Mouse (Mus musculus): Measurements from ENCODE around the gene Carmil1. TPM values are rescaled to one million over a fixed set of nuclear protein-coding genes. Genes with fewer than 3 reads are reported as not detected.

Carmil1 gene
- total RNA-seq, 4 experiments from 2014 or later = 0.51 to 5.9 (median 0.98) TPM

- no peak for DNase-seq (ENCODE audit: low spot score in 2 of 2)
Measured at GRCm38 (mm10) chr13:24050330-24050729, 230.3 kb downstream of the Carmil1 start.

GRCm38 (mm10) chr13:24049267-24050034, 231.1 kb downstream of the Carmil1 start:
- no peak for DNase-seq (ENCODE audit: low spot score in 2 of 2)

GRCm38 (mm10) chr13:24048611-24049010, 232.0 kb downstream of the Carmil1 start:
- DNase-seq (ENCODE audit: low spot score in 2 of 2) = no peak

GRCm38 (mm10) chr13:24045271-24045670, 235.3 kb downstream of the Carmil1 start:
- DNase-seq (ENCODE audit: low spot score in 2 of 2) = no peak

- no peak for DNase-seq (ENCODE audit: low spot score in 2 of 2)
Measured at GRCm38 (mm10) chr13:24040221-24040620, 240.4 kb downstream of the Carmil1 start.

GRCm38 (mm10) chr13:24037502-24037901, 243.1 kb downstream of the Carmil1 start:
- no peak for DNase-seq (ENCODE audit: low spot score in 2 of 2)

- DNase-seq (ENCODE audit: low spot score in 2 of 2) = no peak
Measured at GRCm38 (mm10) chr13:24036150-24036549, 244.4 kb downstream of the Carmil1 start.

GRCm38 (mm10) chr13:24027191-24028170, 253.1 kb downstream of the Carmil1 start:
- no peak for DNase-seq (ENCODE audit: low spot score in 2 of 2)

GRCm38 (mm10) chr13:24018515-24018914, 262.1 kb downstream of the Carmil1 start:
- no peak for DNase-seq (ENCODE audit: low spot score in 2 of 2)

- DNase-seq (ENCODE audit: low spot score in 2 of 2) = no peak
Measured at GRCm38 (mm10) chr13:24005528-24005927, 275.1 kb downstream of the Carmil1 start.

- DNase-seq (ENCODE audit: low spot score in 2 of 2) = no peak
Measured at GRCm38 (mm10) chr13:24001797-24002196, 278.8 kb downstream of the Carmil1 start.

- DNase-seq (ENCODE audit: low spot score in 2 of 2) = no peak
Measured at GRCm38 (mm10) chr13:24001081-24001480, 279.5 kb downstream of the Carmil1 start.

GRCm38 (mm10) chr13:23998826-23999225, 281.8 kb downstream of the Carmil1 start:
- no peak for DNase-seq (ENCODE audit: low spot score in 2 of 2)

- no peak for DNase-seq (ENCODE audit: low spot score in 2 of 2)
Measured at GRCm38 (mm10) chr13:23994756-23995155, 285.8 kb downstream of the Carmil1 start.

- no peak for DNase-seq (ENCODE audit: low spot score in 2 of 2)
Measured at GRCm38 (mm10) chr13:23994024-23994423, 286.6 kb downstream of the Carmil1 start.

GRCm38 (mm10) chr13:23990928-23991327, 289.7 kb downstream of the Carmil1 start, which contains the start of gene Scgn:
Gene Scgn (minus strand): TSS chr13:23991214.
- DNase-seq (ENCODE audit: low spot score in 2 of 2) = no peak

- no peak for DNase-seq (ENCODE audit: low spot score in 2 of 2)
Measured at GRCm38 (mm10) chr13:23990451-23990850, 290.1 kb downstream of the Carmil1 start.

GRCm38 (mm10) chr13:23985130-23985529, 295.5 kb downstream of the Carmil1 start:
- no peak for DNase-seq (ENCODE audit: low spot score in 2 of 2)

- DNase-seq (ENCODE audit: low spot score in 2 of 2) = no peak
Measured at GRCm38 (mm10) chr13:23972271-23972670, 308.3 kb downstream of the Carmil1 start.

- DNase-seq (ENCODE audit: low spot score in 2 of 2) = no peak
Measured at GRCm38 (mm10) chr13:23971870-23972269, 308.7 kb downstream of the Carmil1 start.

- no peak for DNase-seq (ENCODE audit: low spot score in 2 of 2)
Measured at GRCm38 (mm10) chr13:23964909-23965308, 315.7 kb downstream of the Carmil1 start.

Data from gastrocnemius, adult 8-10 months (tissue).